Mouse (Mus musculus): ENCODE data around the gene Acot8. TPM values are rescaled to one million over a fixed set of nuclear protein-coding genes. Genes with fewer than 3 reads are reported as not detected.

Acot8 gene
- polyA plus RNA-seq, 1 experiment from 2014 or later: 16.8 TPM

- peaks cover 4% of the 10 kb centered on the region; the same call in 1 of the 2 replicates for H3K36me3 ChIP-seq
- no peak overlapping the region for H3K4me2 ChIP-seq
- H3K27me3 ChIP-seq: no peaks in the 10 kb centered on the region
- H3K9ac ChIP-seq: no peak overlapping the region
- H3K27ac ChIP-seq: no peak overlapping the region
- no peaks in the 10 kb centered on the region for H3K4me1 ChIP-seq
- no peak overlapping the region for H3K4me3 ChIP-seq
- no peak for ATAC-seq (ENCODE audit: insufficient number of reproducible peaks, low FRiP score, low TSS enrichment, low read depth)
- H3K9me3 ChIP-seq: no peaks in the 10 kb centered on the region
- WGBS: 88% methylated on average over 11 of the region's 11 CpGs
Observed at GRCm38 (mm10) chr2:164778015-164778287, 26.7 kb downstream of the Acot8 start.

DNA sequence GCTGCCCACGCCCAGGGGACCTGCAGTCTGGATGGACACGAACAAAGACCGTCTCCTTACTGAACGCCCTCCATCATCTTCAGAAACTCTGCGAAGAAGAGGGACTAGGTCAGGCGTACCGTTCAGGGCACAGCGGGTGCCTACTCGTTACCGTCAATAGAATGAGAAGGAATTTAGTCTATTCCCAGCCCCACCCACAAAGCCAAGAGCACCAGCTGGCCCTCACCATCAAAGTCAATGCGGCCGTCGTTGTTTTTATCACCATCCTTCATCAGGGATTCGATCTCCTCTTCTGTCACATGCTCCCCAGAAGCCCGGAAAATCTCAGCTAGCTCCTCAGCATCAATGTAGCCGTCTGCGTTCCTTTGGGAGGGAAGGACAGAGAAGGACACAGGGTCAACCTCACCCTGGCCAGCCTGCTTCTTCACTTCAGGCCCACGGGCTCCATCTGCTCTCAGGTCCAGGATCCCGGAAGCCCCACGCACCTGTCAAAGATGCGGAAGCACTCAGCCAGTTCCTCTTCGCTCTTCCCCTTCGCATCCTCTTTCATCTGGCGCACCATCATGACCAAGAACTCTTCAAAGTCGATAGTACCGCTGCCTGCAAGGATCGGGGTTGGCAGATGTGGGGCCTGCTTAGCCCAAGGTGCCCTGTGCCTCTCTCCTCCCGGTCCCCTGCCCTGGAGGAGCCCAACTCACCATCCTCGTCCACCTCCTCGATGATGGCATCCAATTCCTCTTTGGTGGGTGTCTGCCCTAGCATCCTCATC lies 27.3 kb downstream of the Acot8 start:
- no peak overlapping the region for H3K27ac ChIP-seq
- H3K9ac ChIP-seq: no peak overlapping the region
- 81% methylated on average over 30 of the region's 30 CpGs for WGBS
- no peaks in the 10 kb centered on the region for H3K9me3 ChIP-seq
- no peak overlapping the region for H3K4me3 ChIP-seq
- peaks cover 6% of the 10 kb centered on the region; the same call in 1 of the 2 replicates for H3K36me3 ChIP-seq
- ATAC-seq (ENCODE audit: insufficient number of reproducible peaks, low FRiP score, low TSS enrichment, low read depth): no peak
- no peaks in the 10 kb centered on the region for H3K27me3 ChIP-seq
- H3K4me1 ChIP-seq: no peaks in the 10 kb centered on the region
- H3K4me2 ChIP-seq: no peak overlapping the region

- no peak overlapping the region for H3K9ac ChIP-seq
- no peaks in the 10 kb centered on the region for H3K27me3 ChIP-seq
- no peaks in the 10 kb centered on the region for H3K9me3 ChIP-seq
- no peak overlapping the region for H3K27ac ChIP-seq
- 62% methylated on average over 17 of the region's 17 CpGs for WGBS
- no peak overlapping the region for H3K4me3 ChIP-seq
- no peak for ATAC-seq (ENCODE audit: insufficient number of reproducible peaks, low FRiP score, low TSS enrichment, low read depth)
- peaks cover 6% of the 10 kb centered on the region for H3K4me1 ChIP-seq
- peaks cover 12% of the 10 kb centered on the region; the same call in 1 of the 2 replicates for H3K36me3 ChIP-seq
- H3K4me2 ChIP-seq: no peak overlapping the region
Observed at GRCm38 (mm10) chr2:164776801-164777200, 27.9 kb downstream of the Acot8 start.

DNA sequence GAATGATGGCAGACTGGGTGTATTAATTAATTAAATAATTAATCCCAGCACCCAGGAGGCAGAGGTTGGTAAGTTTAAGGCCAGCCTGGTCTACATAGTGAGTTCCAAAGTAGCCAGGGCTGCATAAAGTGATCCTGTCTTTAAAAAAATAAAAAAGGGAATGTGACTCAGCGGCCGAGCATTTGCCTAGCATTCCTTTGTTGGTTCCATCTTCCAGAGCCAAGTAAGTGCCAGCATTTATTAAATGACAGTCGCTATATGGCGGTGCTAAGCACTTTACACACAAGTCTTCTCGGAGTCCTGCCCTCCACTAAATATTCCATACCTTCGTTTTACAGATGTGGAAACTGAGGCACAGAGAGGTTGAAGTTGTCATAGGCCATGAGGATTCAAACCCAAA lies 28.6 kb downstream of the Acot8 start:
- WGBS: 89% methylated on average over 6 of the region's 6 CpGs
- H3K4me1 ChIP-seq: peaks cover 12% of the 10 kb centered on the region
- H3K27ac ChIP-seq: no peak overlapping the region
- H3K9ac ChIP-seq: no peak overlapping the region
- peaks cover 16% of the 10 kb centered on the region; the same call in 1 of the 2 replicates for H3K36me3 ChIP-seq
- no peak overlapping the region for H3K4me3 ChIP-seq
- H3K27me3 ChIP-seq: no peaks in the 10 kb centered on the region
- no peak for ATAC-seq (ENCODE audit: insufficient number of reproducible peaks, low FRiP score, low TSS enrichment, low read depth)
- H3K9me3 ChIP-seq: no peaks in the 10 kb centered on the region
- no peak overlapping the region for H3K4me2 ChIP-seq

GRCm38 (mm10) chr2:164773989-164774364 lies 30.7 kb downstream of the Acot8 start:
- Histone ChIP-seq H3K9me3 (no peaks in the 10 kb centered on the region), H3K4me2 (no peak overlapping the region), H3K36me3 (peaks cover 16% of the 10 kb centered on the region; the same call in 1 of the 2 replicates), H3K9ac (no peak overlapping the region), H3K27ac (peak overlapping the region; percentile 8; the same call in 1 of the 2 replicates), H3K4me1 (peaks cover 26% of the 10 kb centered on the region), H3K4me3 (no peak overlapping the region), H3K27me3 (no peaks in the 10 kb centered on the region)
- no peak for ATAC-seq (ENCODE audit: insufficient number of reproducible peaks, low FRiP score, low TSS enrichment, low read depth)
- WGBS: 82% methylated on average over 5 of the region's 5 CpGs

- Histone ChIP-seq H3K9ac (no peak overlapping the region), H3K4me2 (no peak overlapping the region), H3K36me3 (peaks cover 17% of the 10 kb centered on the region; the same call in 1 of the 2 replicates), H3K27me3 (no peaks in the 10 kb centered on the region), H3K27ac (peak overlapping the region; percentile 8; the same call in 1 of the 2 replicates), H3K4me1 (peaks cover 26% of the 10 kb centered on the region), H3K9me3 (no peaks in the 10 kb centered on the region), H3K4me3 (no peak overlapping the region)
- 74% methylated on average over 14 of the region's 14 CpGs for WGBS
- ATAC-seq (ENCODE audit: insufficient number of reproducible peaks, low FRiP score, low TSS enrichment, low read depth): no peak
Observed at GRCm38 (mm10) chr2:164773229-164773988, 31.3 kb downstream of the Acot8 start.

DNA sequence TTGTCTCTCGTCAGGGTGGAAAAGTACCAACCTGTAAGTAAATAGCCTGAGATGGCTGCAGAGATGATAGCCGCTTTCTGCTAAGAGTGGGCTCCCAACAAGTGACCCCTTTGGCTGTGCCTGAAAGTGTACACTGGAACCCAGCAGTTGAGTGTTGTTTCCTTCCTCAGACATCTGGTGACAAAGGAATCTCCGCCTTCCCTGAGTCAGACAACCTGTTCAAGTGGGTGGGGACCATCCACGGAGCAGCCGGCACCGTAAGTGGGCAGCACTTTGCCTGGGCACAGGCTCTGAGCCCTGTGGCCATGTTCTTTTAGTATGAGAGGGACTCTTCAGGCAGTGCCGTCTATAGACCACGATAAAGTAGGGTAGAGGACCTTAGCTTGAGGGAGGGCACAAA lies 33.6 kb downstream of the Acot8 start:
- Histone ChIP-seq H3K27ac (no peak overlapping the region), H3K4me3 (peak overlapping the region; percentile 88), H3K9ac (0 out of 2 replicates have a peak overlapping the region, but pooled peaks have one; percentile 2), H3K27me3 (no peaks in the 10 kb centered on the region), H3K4me2 (peak overlapping the region; percentile 94), H3K36me3 (peaks cover 40% of the 10 kb centered on the region), H3K9me3 (no peaks in the 10 kb centered on the region), H3K4me1 (peaks cover 26% of the 10 kb centered on the region)
- ATAC-seq (ENCODE audit: insufficient number of reproducible peaks, low FRiP score, low TSS enrichment, low read depth): no peak
- 71% methylated on average over 8 of the region's 8 CpGs for WGBS

DNA sequence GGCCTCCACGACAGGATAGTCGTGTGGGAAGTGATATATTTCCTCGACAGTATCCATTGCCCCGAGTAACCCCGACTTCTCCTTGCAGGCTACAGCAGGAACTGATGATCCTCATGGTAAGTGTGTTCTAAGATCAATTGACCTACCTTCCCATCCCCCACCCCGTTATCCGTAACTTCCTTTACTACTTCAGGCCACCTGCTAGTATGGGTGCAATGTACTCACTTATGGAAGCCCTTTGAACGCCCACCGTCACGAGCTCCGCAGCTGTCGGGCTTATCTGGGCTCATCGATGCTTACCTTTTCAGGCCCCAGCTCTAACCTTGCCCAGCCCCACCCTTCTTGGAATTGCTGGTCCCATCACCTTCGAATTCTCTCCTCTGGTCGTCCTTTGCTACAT lies 34.4 kb downstream of the Acot8 start:
- Histone ChIP-seq H3K9me3 (no peaks in the 10 kb centered on the region), H3K27me3 (no peaks in the 10 kb centered on the region), H3K27ac (peak overlapping the region; percentile 43; the same call in 1 of the 2 replicates), H3K4me3 (peak overlapping the region; percentile 88), H3K4me2 (peak overlapping the region; percentile 94), H3K4me1 (peaks cover 26% of the 10 kb centered on the region), H3K9ac (peak overlapping the region; percentile 72), H3K36me3 (peaks cover 48% of the 10 kb centered on the region)
- 2% methylated on average over 15 of the region's 15 CpGs for WGBS
- ATAC-seq (ENCODE audit: insufficient number of reproducible peaks, low FRiP score, low TSS enrichment, low read depth): no peak

GRCm38 (mm10) chr2:164769258-164770037 lies 35.2 kb downstream of the Acot8 start, which contains the start of gene Ube2c:
Gene Ube2c (plus strand): TSS chr2:164769898.
- ATAC-seq (ENCODE audit: insufficient number of reproducible peaks, low FRiP score, low TSS enrichment, low read depth): peak; percentile 98
- Histone ChIP-seq H3K4me3 (peak within 1 kb of the TSS; percentile 88), H3K4me2 (peak within 1 kb of the TSS; percentile 94), H3K27me3 (no peaks in the 10 kb centered on the region), H3K9me3 (no peaks in the 10 kb centered on the region), H3K27ac (peak within 1 kb of the TSS; percentile 74), H3K4me1 (peaks cover 26% of the 10 kb centered on the region), H3K36me3 (peaks cover 56% of the 10 kb centered on the region), H3K9ac (peak within 1 kb of the TSS; percentile 72)
- 2% methylated on average over 53 of the region's 53 CpGs for WGBS

GRCm38 (mm10) chr2:164767812-164768540 lies 36.7 kb downstream of the Acot8 start:
- H3K9me3 ChIP-seq: no peaks in the 10 kb centered on the region
- no peak for ATAC-seq (ENCODE audit: insufficient number of reproducible peaks, low FRiP score, low TSS enrichment, low read depth)
- H3K4me2 ChIP-seq: no peak overlapping the region
- H3K36me3 ChIP-seq: peaks cover 61% of the 10 kb centered on the region
- no peaks in the 10 kb centered on the region for H3K27me3 ChIP-seq
- H3K27ac ChIP-seq: 0 out of 2 replicates have a peak overlapping the region, but pooled peaks have one; percentile 33
- no peak overlapping the region for H3K9ac ChIP-seq
- no peak overlapping the region for H3K4me3 ChIP-seq
- 82% methylated on average over 15 of the region's 15 CpGs for WGBS
- peaks cover 26% of the 10 kb centered on the region for H3K4me1 ChIP-seq

GRCm38 (mm10) chr2:164765841-164766240 lies 38.8 kb downstream of the Acot8 start:
- Histone ChIP-seq H3K27ac (no peak overlapping the region), H3K27me3 (no peaks in the 10 kb centered on the region), H3K4me2 (no peak overlapping the region), H3K9me3 (no peaks in the 10 kb centered on the region), H3K4me1 (peaks cover 11% of the 10 kb centered on the region), H3K4me3 (no peak overlapping the region), H3K36me3 (peaks cover 70% of the 10 kb centered on the region), H3K9ac (no peak overlapping the region)
- 74% methylated on average over 3 of the region's 3 CpGs for WGBS
- no peak for ATAC-seq (ENCODE audit: insufficient number of reproducible peaks, low FRiP score, low TSS enrichment, low read depth)

Measured in limb, embryonic 15.5 days (tissue).